Mouse (Mus musculus): ENCODE measurements around the gene Zfp36. TPM values are rescaled to one million over a fixed set of nuclear protein-coding genes. Genes with fewer than 3 reads are reported as not detected.
"Not testable (repeated sequence)": the region's sequence is repeated elsewhere in the genome, so short reads cannot be mapped to it uniquely, and the experiment has no call there.

Gene Zfp36
- 82.7 and 90.0 TPM in 2 replicates for total RNA-seq (2017)

- ATAC-seq (replicated peaks; ENCODE audit: low read depth, poor library complexity, severe bottlenecking) = no peak
Measured at GRCm38 (mm10) chr7:28380237-28381016, at the start of gene Zfp36. Zfp36 (minus strand) TSS chr7:28380253.

GRCm38 (mm10) chr7:28427738-28428137 is 47.7 kb upstream of the Zfp36 start:
- ATAC-seq (replicated peaks; ENCODE audit: low read depth, poor library complexity, severe bottlenecking) = no peak

- ATAC-seq (replicated peaks; ENCODE audit: low read depth, poor library complexity, severe bottlenecking) = no peak
Measured at GRCm38 (mm10) chr7:28423018-28423417, 43.0 kb upstream of the Zfp36 start.

GRCm38 (mm10) chr7:28419416-28419815 is 39.4 kb upstream of the Zfp36 start:
- ATAC-seq (replicated peaks; ENCODE audit: low read depth, poor library complexity, severe bottlenecking) = no peak

GRCm38 (mm10) chr7:28418096-28418670 is 38.1 kb upstream of the Zfp36 start:
- ATAC-seq (replicated peaks; ENCODE audit: low read depth, poor library complexity, severe bottlenecking) = no peak

GRCm38 (mm10) chr7:28417368-28417767 is 37.3 kb upstream of the Zfp36 start:
- no peak for ATAC-seq (replicated peaks; ENCODE audit: low read depth, poor library complexity, severe bottlenecking)

- ATAC-seq (replicated peaks; ENCODE audit: low read depth, poor library complexity, severe bottlenecking) = no peak
Measured at GRCm38 (mm10) chr7:28412826-28413225, 32.8 kb upstream of the Zfp36 start.

GRCm38 (mm10) chr7:28410841-28411475 is 30.9 kb upstream of the Zfp36 start:
- no peak for ATAC-seq (replicated peaks; ENCODE audit: low read depth, poor library complexity, severe bottlenecking)

- no peak for ATAC-seq (replicated peaks; ENCODE audit: low read depth, poor library complexity, severe bottlenecking)
Measured at GRCm38 (mm10) chr7:28401942-28402341, 21.9 kb upstream of the Zfp36 start.

- ATAC-seq (replicated peaks; ENCODE audit: low read depth, poor library complexity, severe bottlenecking) = 0 out of 2 replicates have a peak, but pooled peaks have one; percentile 24
Measured at GRCm38 (mm10) chr7:28401030-28401429, 21.0 kb upstream of the Zfp36 start.

GRCm38 (mm10) chr7:28398696-28399340 is 18.8 kb upstream of the Zfp36 start:
- no peak for ATAC-seq (replicated peaks; ENCODE audit: low read depth, poor library complexity, severe bottlenecking)

GRCm38 (mm10) chr7:28398000-28398399 is 17.9 kb upstream of the Zfp36 start:
- ATAC-seq (replicated peaks; ENCODE audit: low read depth, poor library complexity, severe bottlenecking) = no peak

GRCm38 (mm10) chr7:28395425-28395824 is 15.4 kb upstream of the Zfp36 start:
- no peak for ATAC-seq (replicated peaks; ENCODE audit: low read depth, poor library complexity, severe bottlenecking)

- no peak for ATAC-seq (replicated peaks; ENCODE audit: low read depth, poor library complexity, severe bottlenecking)
Measured at GRCm38 (mm10) chr7:28393272-28393951, 13.4 kb upstream of the Zfp36 start.

- peak; percentile 99 for ATAC-seq (replicated peaks; ENCODE audit: low read depth, poor library complexity, severe bottlenecking)
Measured at GRCm38 (mm10) chr7:28392429-28393271, 12.6 kb upstream of the Zfp36 start, which contains the start of the genes Med29 and Paf1. Med29 (minus strand) TSS chr7:28392708. Paf1 (plus strand) TSS chr7:28392951.

- no peak for ATAC-seq (replicated peaks; ENCODE audit: low read depth, poor library complexity, severe bottlenecking)
Measured at GRCm38 (mm10) chr7:28390331-28390730, 10.3 kb upstream of the Zfp36 start.

GRCm38 (mm10) chr7:28387384-28387783 is 7.3 kb upstream of the Zfp36 start:
- not testable (repeated sequence) for ATAC-seq (replicated peaks; ENCODE audit: low read depth, poor library complexity, severe bottlenecking)

GRCm38 (mm10) chr7:28386877-28387276 is 6.8 kb upstream of the Zfp36 start:
- ATAC-seq (replicated peaks; ENCODE audit: low read depth, poor library complexity, severe bottlenecking) = not testable (repeated sequence)

- ATAC-seq (replicated peaks; ENCODE audit: low read depth, poor library complexity, severe bottlenecking) = peak; percentile 45
Measured at GRCm38 (mm10) chr7:28386462-28386861, 6.4 kb upstream of the Zfp36 start.
